ENCODE assay signal across 14 mouse cellular contexts in genomic region chr7:19383708-19384107, GRCm38 (mm10). TPM values are rescaled to one million over a fixed set of nuclear protein-coding genes. Genes with fewer than 3 reads are reported as not detected.
DNase-seq lines count a peak whose midpoint lies in the region; ATAC-seq lines count a peak whose summit lies in the region.
"Had no signal": no experiment of that assay in that cellular context is flagged by ENCODE, and none has a peak within 500 bp of the region (broad histone marks: within the 10 kb centered on the region; RNA-seq: fewer than 3 reads in every experiment).

No protein-coding gene starts in this region.

- WGBS in forebrain, embryonic 13.5 days: 92% methylated on average over 9 of the region's 9 CpGs
- 91% methylated on average over 9 of the region's 9 CpGs for WGBS in forebrain, embryonic 15.5 days
- WGBS in midbrain, embryonic 12.5 days: 88% methylated on average over 9 of the region's 9 CpGs
- 91% methylated on average over 9 of the region's 9 CpGs for WGBS in midbrain, embryonic 16.5 days
- WGBS in embryonic facial prominence, embryonic 15.5 days: 64% methylated on average over 9 of the region's 9 CpGs
- WGBS in limb, embryonic 12.5 days: 87% methylated on average over 9 of the region's 9 CpGs

- peaks cover 19% of the 10 kb centered on the region for H3K4me1 ChIP-seq in forebrain, embryonic 13.5 days
- H3K4me1 ChIP-seq in forebrain, embryonic 15.5 days: peaks cover 22% of the 10 kb centered on the region
- H3K4me1 ChIP-seq in midbrain, embryonic 12.5 days: peaks cover 24% of the 10 kb centered on the region
- H3K4me1 ChIP-seq in midbrain, embryonic 16.5 days (ENCODE audit: control insufficient read depth, insufficient read depth, low read length): peaks cover 15% of the 10 kb centered on the region
- H3K4me1 ChIP-seq in embryonic facial prominence, embryonic 15.5 days: peaks cover 16% of the 10 kb centered on the region
- peaks cover 14% of the 10 kb centered on the region for H3K4me1 ChIP-seq in limb, embryonic 12.5 days (replicated peaks)

- H3K4me2 ChIP-seq in forebrain, embryonic 13.5 days: peak overlapping the region; percentile 91; the same call in 1 of the 2 replicates
- no peak overlapping the region for H3K4me2 ChIP-seq in forebrain, embryonic 15.5 days (replicated peaks)
- peak overlapping the region; percentile 76; the same call in 1 of the 2 replicates for H3K4me2 ChIP-seq in midbrain, embryonic 12.5 days (replicated peaks)
- no peak overlapping the region for H3K4me2 ChIP-seq in midbrain, embryonic 16.5 days (ENCODE audit: low read length)
- peak overlapping the region; percentile 68; the same call in 1 of the 2 replicates for H3K4me2 ChIP-seq in embryonic facial prominence, embryonic 15.5 days (replicated peaks)
- H3K4me2 ChIP-seq in limb, embryonic 12.5 days: peak overlapping the region; percentile 91; the same call in 1 of the 2 replicates

- peak overlapping the region; percentile 14; the same call in 1 of the 2 replicates for H3K9ac ChIP-seq in forebrain, embryonic 13.5 days
- no peak overlapping the region for H3K9ac ChIP-seq in forebrain, embryonic 15.5 days (replicated peaks)
- peak overlapping the region; percentile 95; the same call in 1 of the 2 replicates for H3K9ac ChIP-seq in midbrain, embryonic 12.5 days (replicated peaks)
- H3K9ac ChIP-seq in midbrain, embryonic 16.5 days (ENCODE audit: low read depth, low read length): no peak overlapping the region
- no peak overlapping the region for H3K9ac ChIP-seq in embryonic facial prominence, embryonic 15.5 days
- no peak overlapping the region for H3K9ac ChIP-seq in limb, embryonic 12.5 days (replicated peaks)

- H3K36me3 ChIP-seq in forebrain, embryonic 13.5 days (ENCODE audit: poor library complexity, severe bottlenecking): peaks cover 51% of the 10 kb centered on the region
- peaks cover 40% of the 10 kb centered on the region for H3K36me3 ChIP-seq in forebrain, embryonic 15.5 days
- H3K36me3 ChIP-seq in midbrain, embryonic 12.5 days: peaks cover 46% of the 10 kb centered on the region
- H3K36me3 ChIP-seq in midbrain, embryonic 16.5 days (ENCODE audit: control insufficient read depth, insufficient read depth, low read length): peaks cover 23% of the 10 kb centered on the region
- H3K36me3 ChIP-seq in embryonic facial prominence, embryonic 15.5 days: peaks cover 48% of the 10 kb centered on the region
- peaks cover 51% of the 10 kb centered on the region for H3K36me3 ChIP-seq in limb, embryonic 12.5 days

- ATAC-seq in forebrain, embryonic 13.5 days: no peak
- ATAC-seq in forebrain, embryonic 15.5 days (replicated peaks): no peak
- ATAC-seq in midbrain, embryonic 12.5 days (ENCODE audit: low FRiP score, low read depth): no peak
- no peak for ATAC-seq in midbrain, embryonic 16.5 days
- no peak for ATAC-seq in embryonic facial prominence, embryonic 15.5 days (ENCODE audit: insufficient number of reproducible peaks, low FRiP score, low TSS enrichment, low read depth)
- ATAC-seq in limb, embryonic 12.5 days (ENCODE audit: insufficient number of reproducible peaks, insufficient read depth, low FRiP score, low TSS enrichment, low read depth): no peak
- ATAC-seq: intestine, embryonic 15.5 days had no signal

- H3K9me3 ChIP-seq in forebrain, embryonic 13.5 days (replicated peaks): no peaks in the 10 kb centered on the region
- no peaks in the 10 kb centered on the region for H3K9me3 ChIP-seq in forebrain, embryonic 15.5 days
- H3K9me3 ChIP-seq in midbrain, embryonic 12.5 days: no peaks in the 10 kb centered on the region
- H3K9me3 ChIP-seq in midbrain, embryonic 16.5 days (replicated peaks; ENCODE audit: control insufficient read depth, low read length, poor library complexity, severe bottlenecking): no peaks in the 10 kb centered on the region
- H3K9me3 ChIP-seq in embryonic facial prominence, embryonic 15.5 days (replicated peaks): no peaks in the 10 kb centered on the region
- no peaks in the 10 kb centered on the region for H3K9me3 ChIP-seq in limb, embryonic 12.5 days
- H3K9me3 ChIP-seq: intestine, embryonic 15.5 days had no signal

- no peaks in the 10 kb centered on the region for H3K27me3 ChIP-seq in forebrain, embryonic 13.5 days
- no peaks in the 10 kb centered on the region for H3K27me3 ChIP-seq in forebrain, embryonic 15.5 days
- no peaks in the 10 kb centered on the region for H3K27me3 ChIP-seq in midbrain, embryonic 12.5 days
- H3K27me3 ChIP-seq in midbrain, embryonic 16.5 days (ENCODE audit: control insufficient read depth, insufficient read depth, low read depth, low read length): no peaks in the 10 kb centered on the region
- H3K27me3 ChIP-seq in embryonic facial prominence, embryonic 15.5 days: no peaks in the 10 kb centered on the region
- no peaks in the 10 kb centered on the region for H3K27me3 ChIP-seq in limb, embryonic 12.5 days
- H3K27me3 ChIP-seq: intestine, embryonic 15.5 days had no signal

- no peak overlapping the region for H3K27ac ChIP-seq in forebrain, embryonic 13.5 days
- no peak overlapping the region for H3K27ac ChIP-seq in forebrain, embryonic 15.5 days (replicated peaks)
- no peak overlapping the region for H3K27ac ChIP-seq in midbrain, embryonic 12.5 days (replicated peaks)
- no peak overlapping the region for H3K27ac ChIP-seq in midbrain, embryonic 16.5 days (ENCODE audit: low read length)
- no peak overlapping the region for H3K27ac ChIP-seq in embryonic facial prominence, embryonic 15.5 days (replicated peaks)
- no peak overlapping the region for H3K27ac ChIP-seq in limb, embryonic 12.5 days
- H3K27ac ChIP-seq: gastrocnemius, adult 2 months; intestine, embryonic 15.5 days; kidney, postnatal 0 days had no signal

- no peak overlapping the region for H3K4me3 ChIP-seq in forebrain, embryonic 13.5 days
- H3K4me3 ChIP-seq in forebrain, embryonic 15.5 days: no peak overlapping the region
- peak overlapping the region; percentile 96; the same call in 1 of the 2 replicates for H3K4me3 ChIP-seq in midbrain, embryonic 12.5 days
- H3K4me3 ChIP-seq in midbrain, embryonic 16.5 days (ENCODE audit: low read depth, low read length): no peak overlapping the region
- H3K4me3 ChIP-seq in embryonic facial prominence, embryonic 15.5 days (replicated peaks): no peak overlapping the region
- 0 out of 2 replicates have a peak overlapping the region, but pooled peaks have one; percentile 3 for H3K4me3 ChIP-seq in limb, embryonic 12.5 days (replicated peaks)

- DNase-seq in thymus, adult 18-20 months: no peak
- DNase-seq: cerebellum, adult 9-10 months; gastrocnemius, adult 2 months; heart, adult 18-20 months; heart, postnatal 10 days; lung, adult 2 months had no signal

RNA-seq across cellular contexts. Expression of gene Ercc2, which starts 1.9 kb away (rescaled TPM):
- polyA plus RNA-seq in forebrain, embryonic 13.5 days (2015; fragmentation: Nextera tagmentation; extraction: Ambion mirVana): 20.4 and 24.9 TPM in 2 replicates
- polyA plus RNA-seq in forebrain, embryonic 15.5 days (2015; fragmentation: Nextera tagmentation; extraction: Ambion mirVana): 22.8 and 24.2 TPM in 2 replicates
- 27.5 and 30.3 TPM in 2 replicates for polyA plus RNA-seq in midbrain, embryonic 12.5 days (2016; fragmentation: Nextera tagmentation; extraction: Ambion mirVana)
- polyA plus RNA-seq in midbrain, embryonic 16.5 days (2015; fragmentation: Nextera tagmentation; extraction: Ambion mirVana): 28.0 and 29.5 TPM in 2 replicates
- 16.9 and 18.3 TPM in 2 replicates for polyA plus RNA-seq in embryonic facial prominence, embryonic 15.5 days (2015; fragmentation: Nextera tagmentation; extraction: Ambion mirVana)
- polyA plus RNA-seq in limb, embryonic 12.5 days (2016; fragmentation: Nextera tagmentation; extraction: Ambion mirVana): 22.9 and 23.8 TPM in 2 replicates

RNA-seq across cellular contexts. Expression of gene Klc3, which starts 20.2 kb away (rescaled TPM):
- 1.5 and 2.6 TPM in 2 replicates for polyA plus RNA-seq in forebrain, embryonic 13.5 days (2015; fragmentation: Nextera tagmentation; extraction: Ambion mirVana)
- 2.2 and 2.3 TPM in 2 replicates for polyA plus RNA-seq in forebrain, embryonic 15.5 days (2015; fragmentation: Nextera tagmentation; extraction: Ambion mirVana)
- polyA plus RNA-seq in midbrain, embryonic 12.5 days (2016; fragmentation: Nextera tagmentation; extraction: Ambion mirVana): 1.1 and 2.7 TPM in 2 replicates
- 1.4 and 1.7 TPM in 2 replicates for polyA plus RNA-seq in midbrain, embryonic 16.5 days (2015; fragmentation: Nextera tagmentation; extraction: Ambion mirVana)
- polyA plus RNA-seq in embryonic facial prominence, embryonic 15.5 days (2015; fragmentation: Nextera tagmentation; extraction: Ambion mirVana): 41.8 and 43.1 TPM in 2 replicates
- polyA plus RNA-seq in limb, embryonic 12.5 days (2016; fragmentation: Nextera tagmentation; extraction: Ambion mirVana): 6.7 and 7.8 TPM in 2 replicates

RNA-seq across cellular contexts. Expression of gene Ckm, which starts 20.9 kb away (rescaled TPM):
- polyA plus RNA-seq in forebrain, embryonic 13.5 days (2015; fragmentation: Nextera tagmentation; extraction: Ambion mirVana): not detected in 2 replicates
- polyA plus RNA-seq in forebrain, embryonic 15.5 days (2015; fragmentation: Nextera tagmentation; extraction: Ambion mirVana): 0.19 and 0.31 TPM in 2 replicates
- 0.12 TPM in 1 of 2 replicates, not detected in the other for polyA plus RNA-seq in midbrain, embryonic 12.5 days (2016; fragmentation: Nextera tagmentation; extraction: Ambion mirVana)
- polyA plus RNA-seq in midbrain, embryonic 16.5 days (2015; fragmentation: Nextera tagmentation; extraction: Ambion mirVana): 0.25 and 0.35 TPM in 2 replicates
- 118 and 167 TPM in 2 replicates for polyA plus RNA-seq in embryonic facial prominence, embryonic 15.5 days (2015; fragmentation: Nextera tagmentation; extraction: Ambion mirVana)
- polyA plus RNA-seq in limb, embryonic 12.5 days (2016; fragmentation: Nextera tagmentation; extraction: Ambion mirVana): 0.25 and 0.42 TPM in 2 replicates

RNA-seq across cellular contexts. Expression of gene Ppp1r13l, which starts 24.2 kb away (rescaled TPM):
- 3.6 and 4.1 TPM in 2 replicates for polyA plus RNA-seq in forebrain, embryonic 13.5 days (2015; fragmentation: Nextera tagmentation; extraction: Ambion mirVana)
- 2.6 and 2.7 TPM in 2 replicates for polyA plus RNA-seq in forebrain, embryonic 15.5 days (2015; fragmentation: Nextera tagmentation; extraction: Ambion mirVana)
- polyA plus RNA-seq in midbrain, embryonic 12.5 days (2016; fragmentation: Nextera tagmentation; extraction: Ambion mirVana): 3.6 and 4.1 TPM in 2 replicates
- polyA plus RNA-seq in midbrain, embryonic 16.5 days (2015; fragmentation: Nextera tagmentation; extraction: Ambion mirVana): 2.0 and 2.8 TPM in 2 replicates
- polyA plus RNA-seq in embryonic facial prominence, embryonic 15.5 days (2015; fragmentation: Nextera tagmentation; extraction: Ambion mirVana): 17.2 and 22.7 TPM in 2 replicates
- polyA plus RNA-seq in limb, embryonic 12.5 days (2016; fragmentation: Nextera tagmentation; extraction: Ambion mirVana): 7.1 and 9.3 TPM in 2 replicates

RNA-seq across cellular contexts. Expression of gene Cd3eap, which starts 24.4 kb away (rescaled TPM):
- 21.4 and 23.2 TPM in 2 replicates for polyA plus RNA-seq in forebrain, embryonic 13.5 days (2015; fragmentation: Nextera tagmentation; extraction: Ambion mirVana)
- 23.9 and 24.0 TPM in 2 replicates for polyA plus RNA-seq in forebrain, embryonic 15.5 days (2015; fragmentation: Nextera tagmentation; extraction: Ambion mirVana)
- polyA plus RNA-seq in midbrain, embryonic 12.5 days (2016; fragmentation: Nextera tagmentation; extraction: Ambion mirVana): 19.1 and 20.6 TPM in 2 replicates
- polyA plus RNA-seq in midbrain, embryonic 16.5 days (2015; fragmentation: Nextera tagmentation; extraction: Ambion mirVana): 24.1 and 24.6 TPM in 2 replicates
- 30.4 and 32.0 TPM in 2 replicates for polyA plus RNA-seq in embryonic facial prominence, embryonic 15.5 days (2015; fragmentation: Nextera tagmentation; extraction: Ambion mirVana)
- polyA plus RNA-seq in limb, embryonic 12.5 days (2016; fragmentation: Nextera tagmentation; extraction: Ambion mirVana): 28.4 TPM in 2 replicates

Comparison
In these comparisons a context has a peak if more than half of its experiments do, and no peak if none do; other contexts are left out.
1. H3K4me2 ChIP-seq: peak in forebrain, embryonic 13.5 days (single experiment), midbrain, embryonic 12.5 days (single experiment), embryonic facial prominence, embryonic 15.5 days (single experiment) and limb, embryonic 12.5 days (single experiment); none in forebrain, embryonic 15.5 days (single experiment) and midbrain, embryonic 16.5 days (single experiment).
2. H3K4me3 ChIP-seq: peak in midbrain, embryonic 12.5 days (single experiment) and limb, embryonic 12.5 days (single experiment); none in forebrain, embryonic 13.5 days (single experiment), forebrain, embryonic 15.5 days (single experiment), midbrain, embryonic 16.5 days (single experiment) and embryonic facial prominence, embryonic 15.5 days (single experiment).
3. H3K9ac ChIP-seq: peak in forebrain, embryonic 13.5 days (single experiment) and midbrain, embryonic 12.5 days (single experiment); none in forebrain, embryonic 15.5 days (single experiment), midbrain, embryonic 16.5 days (single experiment), embryonic facial prominence, embryonic 15.5 days (single experiment) and limb, embryonic 12.5 days (single experiment).
4. RNA of gene Ckm, which starts 20.9 kb away (polyA plus RNA-seq): 118 to 167 TPM in embryonic facial prominence, embryonic 15.5 days; 0.25 to 0.35 TPM in midbrain, embryonic 16.5 days, 0.19 to 0.31 TPM in forebrain, embryonic 15.5 days, 0.25 to 0.42 TPM in limb, embryonic 12.5 days, not detected in forebrain, embryonic 13.5 days and 0.12 TPM in midbrain, embryonic 12.5 days; every median in the first group is over 10 times any median in the second.